14 mouse cellular contexts compared by ENCODE assay signal in genomic region chr1:158748356-158749096, GRCm38 (mm10).
DNase-seq lines count a peak whose midpoint lies in the region; ATAC-seq and TF ChIP-seq lines count a peak whose summit lies in the region.
"Had no signal": no experiment of that assay in that cellular context is flagged by ENCODE, and none has a peak within 500 bp of the region (broad histone marks: within the 10 kb centered on the region; RNA-seq: fewer than 3 reads in every experiment).

No protein-coding gene starts in this region.

- peak; percentile 52; the same call in 1 of the 2 replicates for ATAC-seq in intestine, embryonic 16.5 days
- ATAC-seq in intestine, postnatal 0 days = no peak
- peak; percentile 43; the same call in 1 of the 2 replicates for ATAC-seq in lung, embryonic 16.5 days (ENCODE audit: low read depth)
- ATAC-seq: CD4-positive, CD25-positive, alpha-beta regulatory T cell, adult 4 months; midbrain, embryonic 15.5 days had no signal

- H3K4me1 ChIP-seq in intestine, embryonic 16.5 days (ENCODE audit: control insufficient read depth, insufficient read depth, low read length) = no peaks in the 10 kb centered on the region
- H3K4me1 ChIP-seq in intestine, postnatal 0 days (replicated peaks; ENCODE audit: control insufficient read depth, insufficient read depth, low read length) = no peaks in the 10 kb centered on the region
- H3K4me1 ChIP-seq in lung, embryonic 16.5 days (replicated peaks; ENCODE audit: control insufficient read depth, insufficient read depth, low read length) = 0 out of 2 replicates have a peak, but pooled peaks cover 2% of the 10 kb centered on the region
- no peaks in the 10 kb centered on the region for H3K4me1 ChIP-seq in lung, adult 2 months (ENCODE audit: control insufficient read depth, insufficient read depth, low read length)
- H3K4me1 ChIP-seq: midbrain, embryonic 15.5 days had no signal

- no peak overlapping the region for H3K4me3 ChIP-seq in intestine, embryonic 16.5 days (ENCODE audit: low read length)
- no peak overlapping the region for H3K4me3 ChIP-seq in intestine, postnatal 0 days (ENCODE audit: low read depth, low read length)
- no peak overlapping the region for H3K4me3 ChIP-seq in lung, embryonic 16.5 days (ENCODE audit: low read length)
- no peak overlapping the region for H3K4me3 ChIP-seq in lung, adult 2 months (replicated peaks; ENCODE audit: extremely low read depth, low read depth, low read length)
- H3K4me3 ChIP-seq: midbrain, embryonic 15.5 days had no signal

- 55% methylated on average over 10 of the region's 10 CpGs for WGBS in intestine, embryonic 16.5 days
- WGBS in intestine, postnatal 0 days = 57% methylated on average over 10 of the region's 10 CpGs
- WGBS in lung, embryonic 16.5 days = 46% methylated on average over 10 of the region's 10 CpGs
- WGBS in lung, adult 2 months = 44% methylated on average over 10 of the region's 10 CpGs

- TF ChIP-seq CTCF in intestine, postnatal 0 days (IDR thresholded peaks at IDR 0.05; ENCODE audit: low read depth) = no peak
- TF ChIP-seq CTCF in lung, adult 2 months (IDR thresholded peaks at IDR 0.05; ENCODE audit: insufficient read depth, low read length) = no peak

- H3K9me3 ChIP-seq in intestine, embryonic 16.5 days (ENCODE audit: control insufficient read depth, low read length) = no peaks in the 10 kb centered on the region
- H3K9me3 ChIP-seq in intestine, postnatal 0 days (ENCODE audit: control insufficient read depth) = no peaks in the 10 kb centered on the region
- H3K9me3 ChIP-seq in lung, embryonic 16.5 days (ENCODE audit: control insufficient read depth, low read length) = no peaks in the 10 kb centered on the region
- H3K9me3 ChIP-seq: midbrain, embryonic 15.5 days had no signal

- H3K36me3 ChIP-seq in intestine, embryonic 16.5 days (ENCODE audit: control insufficient read depth, insufficient read depth, low read length) = no peaks in the 10 kb centered on the region
- no peaks in the 10 kb centered on the region for H3K36me3 ChIP-seq in intestine, postnatal 0 days (ENCODE audit: control insufficient read depth, insufficient read depth)
- H3K36me3 ChIP-seq in lung, embryonic 16.5 days (ENCODE audit: control insufficient read depth, insufficient read depth, low read length) = no peaks in the 10 kb centered on the region
- H3K36me3 ChIP-seq: midbrain, embryonic 15.5 days had no signal

- H3K27ac ChIP-seq in intestine, embryonic 16.5 days (ENCODE audit: low read length) = no peak overlapping the region
- no peak overlapping the region for H3K27ac ChIP-seq in intestine, postnatal 0 days (ENCODE audit: low read depth, low read length)
- H3K27ac ChIP-seq in lung, embryonic 16.5 days (ENCODE audit: low read length) = no peak overlapping the region
- H3K27ac ChIP-seq: midbrain, embryonic 15.5 days had no signal

- no peak overlapping the region for H3K4me2 ChIP-seq in intestine, embryonic 16.5 days (ENCODE audit: low read depth, low read length)
- no peak overlapping the region for H3K4me2 ChIP-seq in intestine, postnatal 0 days (replicated peaks; ENCODE audit: low read depth)
- H3K4me2 ChIP-seq in lung, embryonic 16.5 days (ENCODE audit: low read depth, low read length) = no peak overlapping the region
- H3K4me2 ChIP-seq: midbrain, embryonic 15.5 days had no signal

- no peak overlapping the region for H3K9ac ChIP-seq in intestine, embryonic 16.5 days (ENCODE audit: low read depth, low read length)
- H3K9ac ChIP-seq in intestine, postnatal 0 days (ENCODE audit: low read depth, low read length) = no peak overlapping the region
- no peak overlapping the region for H3K9ac ChIP-seq in lung, embryonic 16.5 days (ENCODE audit: low read length)
- H3K9ac ChIP-seq: midbrain, embryonic 15.5 days had no signal

- no peak for TF ChIP-seq POLR2A in lung, adult 2 months (IDR thresholded peaks at IDR 0.05; ENCODE audit: borderline replicate concordance, extremely low read depth, low read depth, low read length)

- no peak for DNase-seq in lung, adult 2 months
- DNase-seq in cerebellum, adult 8-10 months = peak; percentile 61
- DNase-seq in mesoderm, embryonic 11.5 days (ENCODE audit: low read depth, low spot score) = peak; percentile 30
- no peak for DNase-seq in adrenal gland, postnatal 4 days (ENCODE audit: low spot score in 2 of 2)
- no peak for DNase-seq in ovary, postnatal 36 days (ENCODE audit: low spot score)
- DNase-seq: adrenal gland, postnatal 10 days; heart, postnatal 14 days; kidney, adult 18-20 months; spleen, adult 18-20 months had no signal

- H3K27me3 ChIP-seq in intestine, embryonic 16.5 days (replicated peaks; ENCODE audit: control insufficient read depth, insufficient read depth, low read length) = no peaks in the 10 kb centered on the region
- H3K27me3 ChIP-seq in intestine, postnatal 0 days (replicated peaks; ENCODE audit: control insufficient read depth, insufficient read depth, low read length) = no peaks in the 10 kb centered on the region
- H3K27me3 ChIP-seq in lung, embryonic 16.5 days (ENCODE audit: control insufficient read depth, insufficient read depth, low read depth, low read length) = no peaks in the 10 kb centered on the region
- H3K27me3 ChIP-seq: midbrain, embryonic 15.5 days had no signal

Comparison
In these comparisons a context has a peak if more than half of its experiments do, and no peak if none do; other contexts are left out.
1. DNase-seq: peak in cerebellum, adult 8-10 months (single experiment) and mesoderm, embryonic 11.5 days (single experiment); none in lung, adult 2 months (single experiment), adrenal gland, postnatal 4 days (0 of 2) and ovary, postnatal 36 days (single experiment).